Mouse (Mus musculus) ZHBTc4 (cell line): ENCODE measurements around the gene Wwp2.

ENCODE experiments used
- DNase-seq: peaks from one replicate; pipeline ENCODE4 v3.0.0-alpha.2; 2011; ENCODE audit warnings: low read depth, low spot score

The Wwp2 gene

DNA sequence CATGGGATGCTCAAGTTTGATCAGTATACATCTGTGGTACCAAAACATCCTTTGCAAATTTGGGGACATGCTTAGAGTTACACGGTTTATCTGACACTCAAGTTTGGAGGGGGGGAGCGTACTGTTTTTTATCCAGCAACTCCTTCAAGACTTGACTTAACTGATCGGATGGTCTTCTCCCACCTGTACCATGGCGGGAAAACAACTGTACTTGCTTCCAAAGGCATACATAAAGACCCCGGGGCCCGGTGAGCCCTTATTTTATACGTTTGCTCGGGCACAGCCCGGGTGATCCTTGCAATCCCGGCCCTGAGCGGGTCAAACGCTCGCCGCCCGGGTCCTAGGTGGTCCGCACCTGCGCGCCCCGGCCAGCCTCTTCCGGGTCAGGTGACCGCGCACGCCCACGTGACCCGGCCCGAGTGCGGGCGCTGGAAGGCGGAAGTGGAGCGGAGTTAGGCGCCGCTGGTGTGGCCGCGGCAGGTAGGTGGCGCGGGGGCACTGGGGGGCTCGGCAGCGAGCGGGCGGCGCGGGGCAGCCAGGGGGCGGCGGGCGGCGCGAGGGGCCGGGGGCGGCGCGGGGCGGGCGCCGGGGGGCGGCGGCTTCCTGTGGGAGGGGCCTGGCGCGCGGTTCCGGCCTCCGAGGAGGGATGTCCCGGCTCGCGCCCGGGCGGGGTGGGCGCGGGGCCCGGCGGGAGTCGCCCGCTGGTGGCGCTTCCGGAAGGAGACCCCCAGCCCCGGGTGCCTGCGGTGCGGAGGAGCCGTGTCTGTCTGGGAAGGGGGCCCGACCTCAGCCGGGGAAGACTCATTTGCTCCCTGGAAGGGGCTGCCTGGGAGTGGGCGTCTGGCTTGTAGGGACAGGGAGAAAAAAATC lies at the start of gene Wwp2:
Gene Wwp2, plus strand, starts transcription at position 404 of the 870 bp plus-strand sequence.
- DNase-seq = peak; percentile 91

DNA sequence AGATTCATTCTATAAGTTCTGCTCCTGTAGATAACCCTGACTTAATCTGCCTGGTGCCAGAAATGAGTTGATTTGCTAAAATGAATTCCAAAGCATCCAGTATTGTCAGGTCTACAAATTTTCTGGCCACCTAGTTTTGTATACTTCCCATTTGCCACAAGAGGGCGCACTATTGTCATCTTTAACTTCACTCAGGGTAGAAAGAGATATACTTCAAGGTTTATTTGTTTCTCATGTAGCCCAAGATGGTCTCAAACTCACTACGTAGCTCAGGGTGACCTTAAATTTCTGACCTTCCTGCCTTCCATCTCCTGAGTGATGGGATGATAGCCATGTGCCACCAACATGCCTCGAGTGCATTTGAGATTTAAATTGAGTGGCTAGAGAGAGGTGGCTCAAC lies 49.5 kb upstream of the Wwp2 start:
- peak; percentile 76 for DNase-seq

DNA sequence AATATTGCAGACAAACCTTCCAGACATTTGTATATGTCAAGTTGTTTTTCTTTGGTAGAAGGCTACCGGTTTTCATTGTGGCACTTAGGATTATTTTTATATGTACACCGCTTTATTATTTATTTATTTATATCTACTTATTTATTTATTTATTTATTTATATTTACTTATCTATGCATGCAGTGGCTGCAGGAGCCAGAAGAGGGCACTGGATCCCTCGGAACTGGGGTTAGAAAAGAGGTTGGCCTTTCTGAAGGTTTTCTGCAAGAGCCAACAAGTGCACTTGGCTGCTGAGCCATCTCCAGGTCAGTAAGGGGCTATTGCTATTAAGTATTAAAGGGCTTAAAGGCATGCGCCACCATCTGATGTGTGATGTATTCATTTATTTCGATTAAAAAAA lies 48.3 kb upstream of the Wwp2 start:
- peak; percentile 73 for DNase-seq

DNA sequence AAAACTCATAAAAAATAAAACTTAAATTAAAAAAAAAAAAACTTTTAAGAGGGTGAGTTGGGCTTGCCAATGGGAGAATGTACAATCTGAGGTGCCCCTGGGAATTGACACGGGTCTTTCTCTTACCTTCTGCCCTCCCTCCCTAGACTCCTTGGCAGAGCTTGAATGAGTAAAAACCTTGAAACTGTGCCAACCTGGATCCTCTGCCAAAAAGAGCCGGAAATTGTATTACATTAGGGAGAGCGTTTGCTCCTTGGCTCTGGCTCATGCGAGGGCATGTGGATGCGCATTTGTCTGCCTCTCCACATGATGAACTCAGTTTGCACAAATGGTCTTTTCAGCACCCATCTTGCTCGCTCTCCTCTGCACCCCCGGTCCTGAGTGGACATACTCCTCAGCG lies 46.6 kb upstream of the Wwp2 start:
- DNase-seq = no peak

DNA sequence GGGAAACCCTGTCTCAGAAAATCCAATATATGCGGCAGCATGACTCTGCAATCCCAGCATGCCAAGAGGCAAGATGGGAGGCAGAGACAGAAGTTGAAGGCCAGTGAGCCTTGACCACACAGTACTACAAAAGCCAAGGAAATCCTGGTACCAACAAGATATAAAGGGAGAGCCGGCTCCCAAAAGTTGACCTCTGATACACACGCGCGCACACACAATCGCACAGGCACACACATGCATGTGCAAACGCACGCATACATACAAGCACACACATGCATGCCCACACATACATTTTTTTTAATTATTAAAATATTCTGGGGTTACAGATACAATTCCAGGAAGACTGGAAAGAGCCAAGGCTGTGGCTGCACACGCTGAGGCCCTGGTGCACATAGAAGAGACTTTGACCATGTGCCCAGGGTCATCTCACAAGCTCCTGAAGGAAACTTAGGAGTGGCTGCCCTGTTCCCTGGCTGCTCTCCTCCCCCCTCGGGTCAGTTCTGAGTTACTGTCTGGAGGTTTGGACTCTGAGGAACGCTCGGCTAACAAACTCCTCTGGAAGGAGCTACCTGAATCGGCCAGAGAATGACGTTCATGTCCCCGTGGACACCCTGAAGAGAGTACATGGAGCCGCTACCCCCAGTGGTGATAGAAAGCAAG lies 45.6 kb upstream of the Wwp2 start:
- no peak for DNase-seq

DNA sequence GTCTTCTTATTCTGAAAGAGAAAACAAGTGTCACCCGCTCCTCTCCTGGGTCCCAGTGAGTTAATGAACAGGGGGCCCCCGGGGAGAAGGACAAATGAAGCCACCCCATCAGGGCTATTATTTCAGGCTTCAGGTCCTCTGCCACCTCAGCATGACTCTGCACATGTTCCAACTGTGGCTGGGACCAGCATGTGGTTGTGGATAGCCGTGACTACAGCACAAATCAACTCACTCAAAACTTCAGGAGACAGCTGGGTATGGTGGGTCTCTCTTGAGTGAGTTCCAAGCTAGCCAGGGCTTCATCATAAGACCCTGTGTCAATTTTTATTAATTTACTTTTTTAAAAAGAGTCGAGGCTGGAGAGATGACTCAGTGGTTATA lies 45.0 kb upstream of the Wwp2 start:
- DNase-seq = no peak

DNA sequence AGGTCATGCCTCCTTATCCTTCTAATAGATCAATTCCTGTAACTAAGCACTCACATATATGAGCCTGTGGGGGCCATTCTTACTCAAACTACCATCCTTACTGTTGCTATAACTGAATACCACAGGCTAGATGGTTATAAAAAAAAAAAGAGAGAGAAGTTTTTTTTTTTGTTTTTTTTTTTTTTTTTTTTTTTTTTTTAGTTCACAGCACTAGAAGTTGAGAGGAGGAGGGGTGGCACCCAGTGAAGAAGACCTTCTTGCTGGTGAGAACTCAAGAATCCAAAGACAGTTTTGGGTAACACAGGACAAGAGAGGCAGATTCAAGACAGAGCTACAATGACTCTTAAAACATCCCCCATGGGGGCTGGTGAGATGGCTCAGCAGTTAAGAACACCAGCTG lies 40.8 kb upstream of the Wwp2 start:
- DNase-seq = no peak

DNA sequence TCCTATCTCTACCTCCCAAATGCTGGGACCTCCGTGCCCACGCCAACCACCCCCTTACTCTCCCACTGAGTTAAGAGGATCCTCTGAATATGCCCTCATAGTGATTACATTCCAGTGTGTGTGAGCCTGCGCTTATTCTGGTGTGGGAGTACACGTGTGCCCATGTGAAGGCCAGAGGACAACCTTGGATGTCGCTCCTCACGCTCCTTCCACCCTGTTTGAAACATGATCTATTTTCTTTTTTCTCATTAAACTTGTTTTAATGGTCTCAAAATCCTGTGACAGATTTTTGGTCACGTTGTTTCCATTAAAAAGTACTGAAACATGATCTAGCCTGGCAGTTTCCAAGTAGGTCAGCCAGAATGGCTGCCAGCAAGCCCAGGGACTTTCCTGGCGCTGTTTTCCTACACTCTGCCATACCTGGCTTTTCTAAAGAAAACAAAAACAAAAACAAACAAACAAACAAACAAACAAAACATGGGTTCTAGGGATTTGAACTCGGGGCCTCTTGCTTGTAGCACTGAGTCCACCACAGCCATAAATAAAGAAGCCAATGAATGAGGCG lies 40.0 kb upstream of the Wwp2 start:
- no peak for DNase-seq

DNA sequence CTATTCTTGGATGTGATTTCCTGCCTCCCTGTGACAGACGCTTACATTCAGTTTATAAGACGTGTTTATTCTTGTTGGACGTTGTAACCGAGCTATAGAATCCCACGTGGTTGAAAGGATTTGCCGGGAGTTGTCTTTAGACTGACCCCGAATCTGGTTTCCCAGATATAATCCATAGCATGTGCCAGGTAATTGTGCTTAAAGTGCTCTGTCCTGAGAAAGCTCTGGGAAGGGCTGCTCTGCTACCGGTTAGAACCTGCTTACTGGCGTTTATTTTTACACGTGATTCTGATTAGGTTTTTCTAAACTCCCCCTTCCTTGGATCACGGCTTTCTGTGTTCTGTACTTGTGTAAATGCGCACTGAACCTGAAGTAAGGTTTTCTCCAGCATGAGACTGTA lies 38.5 kb upstream of the Wwp2 start:
- no peak for DNase-seq

DNA sequence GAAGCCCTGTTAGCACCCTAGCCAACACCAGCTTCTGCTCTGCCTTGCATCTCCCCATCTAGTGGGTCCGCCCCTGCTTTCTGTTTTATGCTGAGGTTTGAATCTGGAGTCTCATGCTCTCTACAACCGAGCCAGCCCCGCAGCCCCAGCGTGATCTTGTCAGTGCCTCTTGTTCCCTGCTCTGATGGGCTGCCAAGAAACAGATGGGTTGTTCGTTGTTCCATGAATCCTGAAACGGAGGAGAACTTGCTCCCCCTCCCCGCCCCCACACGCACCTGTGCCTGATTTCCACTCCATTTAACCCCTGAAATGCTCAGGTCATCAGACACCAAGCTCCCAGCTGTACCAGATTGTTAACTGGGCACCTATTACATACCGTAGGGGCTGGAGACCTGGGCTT lies 36.7 kb upstream of the Wwp2 start:
- no peak for DNase-seq

DNA sequence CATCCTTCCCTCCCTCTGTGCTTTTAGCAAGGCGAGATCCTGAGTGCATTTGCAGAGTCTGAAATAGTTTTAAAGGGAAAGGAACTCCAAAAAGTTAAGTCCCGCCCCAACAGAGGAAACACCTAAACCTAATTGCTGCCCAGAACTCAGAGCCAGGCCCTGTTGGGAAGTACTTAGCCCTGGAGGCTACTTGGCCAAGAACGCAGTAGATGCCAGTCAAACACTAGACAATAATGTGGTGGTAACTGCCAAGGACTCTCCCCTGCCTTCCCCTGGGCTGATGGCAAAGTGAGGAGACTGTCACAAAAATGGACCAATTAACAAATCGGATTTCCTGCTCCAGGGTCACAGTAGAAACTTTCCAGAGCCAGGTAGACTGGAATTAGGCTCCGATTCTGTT lies 34.3 kb upstream of the Wwp2 start:
- DNase-seq = no peak

DNA sequence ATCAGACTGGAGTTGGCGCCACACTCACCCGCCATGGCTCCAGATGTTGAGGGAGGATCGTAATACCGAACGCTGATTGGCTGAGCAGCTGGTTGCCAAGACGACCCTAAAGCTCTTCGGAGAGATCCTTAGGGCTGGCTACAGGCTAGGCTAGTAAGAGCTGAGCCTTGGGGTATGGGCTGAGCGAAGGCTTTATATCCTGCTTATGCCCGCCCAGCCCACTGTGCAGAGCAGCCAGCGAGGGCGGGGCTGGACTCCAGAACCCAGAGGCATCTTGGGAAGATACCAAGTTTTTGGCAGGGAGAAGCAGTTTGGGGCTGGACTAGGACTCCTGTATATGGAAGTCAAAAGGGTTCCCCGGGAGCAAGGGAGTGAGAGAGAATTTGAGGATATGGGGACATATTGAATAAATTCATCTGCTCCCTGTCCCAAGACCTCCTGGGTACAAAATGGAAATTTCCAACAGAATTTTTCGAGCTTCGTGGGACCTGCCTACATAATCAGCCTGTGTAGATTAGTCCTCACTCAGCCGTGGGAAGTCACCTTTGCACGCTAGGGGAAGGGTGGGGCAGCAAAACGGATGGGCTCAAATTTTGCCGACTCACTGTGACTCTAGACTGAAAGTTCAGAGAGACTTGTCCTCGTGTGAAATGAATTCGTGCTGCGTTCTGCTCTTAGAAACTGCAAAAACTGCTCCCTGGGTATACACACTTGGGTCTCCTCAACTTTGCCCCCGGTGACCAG lies 33.0 kb upstream of the Wwp2 start, which contains the start of gene Nqo1:
Gene Nqo1, minus strand, starts transcription at position 169 of the 744 bp plus-strand sequence.
- peak; percentile 99 for DNase-seq

DNA sequence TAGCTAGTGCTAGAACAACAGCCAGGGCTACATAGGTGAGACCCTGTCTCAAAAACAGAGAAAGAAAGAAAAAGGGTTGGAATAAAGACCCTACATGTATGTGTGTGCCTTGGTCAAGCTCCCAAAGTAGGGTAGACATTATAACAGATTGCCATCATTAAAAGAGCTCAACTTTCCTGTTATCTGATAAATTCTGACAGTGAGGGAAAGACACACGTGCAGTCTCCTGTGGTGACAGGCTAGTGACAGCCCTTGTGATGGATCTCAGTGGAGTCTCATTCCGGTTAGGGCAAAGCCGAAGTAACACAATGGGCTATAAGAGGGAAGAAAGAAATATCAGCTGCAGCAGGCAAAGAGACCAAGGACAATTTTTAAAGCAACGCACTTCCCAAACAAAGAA lies 32.1 kb upstream of the Wwp2 start:
- peak; percentile 47 for DNase-seq

DNA sequence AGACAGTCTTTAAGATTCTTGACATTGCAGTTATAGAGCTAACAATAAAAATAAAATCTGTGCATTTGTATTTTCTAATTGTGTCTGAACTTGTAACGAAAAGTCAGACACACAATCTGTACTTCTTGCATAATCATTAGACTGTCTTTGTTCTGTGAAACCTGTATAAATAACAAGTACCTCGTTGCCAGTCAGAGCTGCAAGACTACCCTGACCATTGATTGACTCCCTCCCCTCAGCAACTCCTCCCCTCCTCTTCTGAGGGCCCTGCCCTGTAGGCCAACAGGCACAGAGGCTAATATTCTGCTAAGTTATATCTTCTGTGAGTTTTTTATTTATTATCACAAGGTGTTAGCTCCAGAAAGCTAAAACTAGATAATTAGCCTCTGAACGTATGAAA lies 30.2 kb upstream of the Wwp2 start:
- DNase-seq = no peak

DNA sequence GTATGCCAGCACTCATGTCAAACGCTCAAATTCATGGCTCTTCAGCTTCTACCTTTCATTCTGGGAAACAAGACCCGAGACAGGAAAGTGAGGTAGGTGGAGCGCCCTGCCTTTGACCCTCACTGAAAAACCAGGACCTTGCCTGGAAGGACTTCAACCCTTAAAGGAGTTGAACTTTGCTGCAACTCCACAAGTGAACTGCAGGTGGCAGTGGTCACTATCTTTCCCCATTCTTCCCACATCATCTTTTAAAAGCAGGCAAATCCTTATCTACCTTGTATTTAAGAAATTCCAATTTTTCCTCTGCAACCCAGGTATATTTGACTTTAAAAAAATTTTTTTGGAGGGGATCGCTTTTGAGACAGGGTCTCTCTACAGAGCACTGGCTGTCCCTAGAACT lies 24.8 kb upstream of the Wwp2 start:
- DNase-seq = peak; percentile 86

DNA sequence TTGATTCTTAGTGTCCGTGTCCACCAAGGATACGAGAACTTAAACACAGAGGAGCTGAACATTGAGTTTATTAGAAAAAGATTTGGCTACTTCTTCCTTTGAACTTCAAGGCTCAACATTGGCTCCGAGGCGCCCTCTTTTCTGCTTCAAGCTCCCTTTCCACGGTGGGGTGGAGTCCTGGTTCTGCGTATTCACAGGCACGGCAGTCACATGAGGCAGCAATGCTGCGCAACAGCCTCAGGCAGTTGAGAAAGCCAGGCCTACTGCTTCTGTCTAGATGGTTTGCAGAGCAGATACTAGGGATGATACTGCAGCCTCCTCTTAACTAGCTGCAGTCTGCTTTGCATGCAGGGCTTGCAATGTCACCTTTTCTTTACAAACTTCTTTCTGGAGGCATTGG lies 23.6 kb upstream of the Wwp2 start:
- peak; percentile 70 for DNase-seq

DNA sequence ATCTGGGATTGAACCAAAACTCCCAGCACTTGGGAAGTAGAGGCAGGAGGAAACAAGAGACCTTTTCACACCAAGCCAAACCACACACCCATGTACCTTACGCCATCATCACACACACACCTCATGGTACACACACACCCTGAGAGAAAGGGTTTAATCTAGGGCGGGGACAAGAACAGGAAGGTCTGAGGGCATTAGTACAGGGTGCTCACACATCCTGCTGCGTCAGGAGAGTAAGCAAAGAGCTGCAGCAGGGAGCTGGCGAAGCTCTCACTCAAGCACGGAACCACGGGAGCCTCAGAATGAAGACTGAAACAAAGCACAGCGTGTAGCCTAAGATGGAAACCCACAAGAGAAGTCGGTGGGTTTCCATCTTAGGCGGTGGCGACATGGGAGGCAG lies 22.3 kb upstream of the Wwp2 start:
- no peak for DNase-seq

DNA sequence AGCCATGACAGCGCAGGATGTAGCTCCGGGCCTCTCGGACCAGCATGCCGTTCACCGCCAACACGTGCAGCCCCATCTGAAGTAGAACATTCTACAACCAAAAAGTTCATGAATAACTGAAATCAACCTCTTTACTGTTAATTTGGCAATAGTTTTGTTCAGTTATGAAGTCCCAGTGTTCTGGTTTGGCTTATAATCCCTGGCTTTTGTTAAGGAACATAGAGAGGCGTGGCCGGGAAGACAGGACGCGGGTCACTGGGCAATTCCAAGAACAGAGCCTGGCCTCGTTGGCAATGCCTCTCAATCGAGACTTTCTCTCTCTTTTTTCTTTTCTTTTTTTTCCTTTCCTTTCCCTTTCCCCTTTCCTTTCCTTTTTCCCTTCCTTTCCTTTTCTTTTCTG lies 19.2 kb upstream of the Wwp2 start:
- DNase-seq = no peak

DNA sequence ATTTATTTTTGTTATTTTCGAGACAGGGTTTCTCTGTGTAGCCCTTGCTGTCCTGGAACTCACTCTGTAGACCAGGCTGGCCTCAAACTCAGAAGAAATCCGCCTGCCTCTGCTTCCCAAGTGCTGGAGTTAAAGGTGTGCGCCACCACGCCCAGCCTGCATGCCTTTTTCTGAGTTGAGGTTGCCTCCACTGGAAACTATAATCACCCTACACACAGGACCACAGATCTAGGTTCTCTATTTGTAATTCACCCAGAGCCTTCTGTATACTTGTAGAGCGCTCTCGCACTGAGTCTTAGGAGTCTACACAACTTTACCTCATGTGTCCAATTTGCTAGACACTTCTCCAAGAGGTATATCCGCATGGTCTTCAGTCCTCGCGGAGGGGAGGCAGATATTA lies 12.0 kb upstream of the Wwp2 start:
- DNase-seq = no peak

DNA sequence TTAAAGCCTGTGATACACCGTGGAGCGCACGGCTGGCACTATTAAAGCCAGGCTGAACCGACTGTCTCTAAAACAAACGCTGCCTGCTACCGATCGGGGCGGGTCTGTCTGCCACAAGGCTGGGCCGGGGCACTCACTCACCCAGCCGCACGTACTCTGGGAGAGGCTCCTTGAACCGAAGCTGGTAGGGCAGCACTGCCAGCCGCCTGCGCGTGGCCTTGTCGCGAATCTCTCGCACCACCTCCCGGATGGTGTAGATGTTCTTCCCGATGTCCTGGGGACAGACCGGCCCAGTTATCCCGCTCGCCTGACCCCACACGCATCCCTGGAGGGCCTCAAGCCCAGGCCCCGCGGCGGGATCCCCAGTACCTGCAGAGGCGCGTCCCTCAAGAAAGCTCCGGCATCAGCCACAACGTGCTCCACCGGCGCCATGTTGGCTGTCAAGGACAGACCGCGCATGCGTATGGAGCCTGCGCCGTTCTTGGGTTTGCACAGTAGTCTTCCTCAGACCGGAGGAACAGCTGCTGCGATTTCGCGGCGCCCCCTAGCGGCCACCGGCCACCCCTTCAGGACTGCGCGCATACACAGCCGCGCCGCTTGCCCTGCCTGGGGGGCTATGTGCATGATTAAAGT lies 11.5 kb upstream of the Wwp2 start, which contains the start of gene Nob1:
Gene Nob1, minus strand, starts transcription at position 455 of the 633 bp plus-strand sequence.
- peak; percentile 98 for DNase-seq

DNA sequence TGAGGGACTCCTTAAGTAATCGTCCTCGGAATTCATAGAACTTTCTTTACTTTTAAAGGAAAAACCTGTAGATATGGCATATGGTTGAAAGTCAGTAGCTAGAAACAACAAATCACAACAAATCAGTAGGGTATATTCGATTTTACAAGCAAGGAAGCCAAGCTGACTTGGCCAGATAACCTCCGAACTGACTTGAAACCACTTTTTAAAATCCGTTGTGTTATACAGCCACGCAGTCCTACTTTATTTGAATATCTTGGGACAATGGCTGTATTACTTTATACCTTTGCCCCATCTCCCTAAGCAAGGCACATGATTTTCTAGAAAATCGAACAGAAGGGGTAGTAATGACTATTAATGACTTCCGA lies 11.0 kb upstream of the Wwp2 start:
- no peak for DNase-seq

DNA sequence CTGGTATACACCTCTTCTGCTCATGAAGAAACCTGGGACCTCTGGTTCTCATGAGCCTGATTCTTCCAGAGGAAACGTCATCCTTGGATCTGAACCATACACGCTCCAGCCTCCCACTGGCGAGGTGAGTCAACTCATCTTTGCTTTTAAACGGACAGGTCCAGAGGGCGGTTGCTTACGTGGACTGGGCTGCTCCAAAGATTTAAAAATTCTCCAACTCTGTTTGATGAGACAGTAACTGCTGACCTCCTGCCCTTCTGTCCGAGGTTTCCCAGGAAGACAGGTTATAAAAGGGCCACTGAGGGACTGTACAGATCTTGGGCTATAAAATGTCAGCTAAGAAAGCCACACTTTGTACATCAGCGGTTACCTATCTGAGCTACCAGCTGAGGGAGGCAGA lies 5.3 kb upstream of the Wwp2 start:
- no peak for DNase-seq
